Mouse (Mus musculus) CD4-positive, CD25-positive, alpha-beta regulatory T cell (primary cell): ENCODE measurements around the gene Olfr57. TPM values are rescaled to one million over a fixed set of nuclear protein-coding genes. Genes with fewer than 3 reads are reported as not detected.

Experiments
- polyA plus RNA-seq: library from polyadenylated mRNA; unstranded; fragments of 100-300 nt; shearing (Covaris generic); gene quantifications from one replicate; pipeline ENCODE4 v1.2.1, GENCODE M21; 2017

The Olfr57 gene
- polyA plus RNA-seq: 0.11 TPM

GRCm38 (mm10) chr10:79028441-79028840, at the start of gene Olfr57:
Gene Olfr57, plus strand, starts transcription at chr10:79028741.

GRCm38 (mm10) chr10:78980750-78981149, 47.8 kb upstream of the Olfr57 start, which contains the start of gene Olfr1352:
Gene Olfr1352, plus strand, starts transcription at chr10:78981050.

GRCm38 (mm10) chr10:79012172-79012571, 16.4 kb upstream of the Olfr57 start, which contains the start of gene Olfr1351:
Gene Olfr1351, plus strand, starts transcription at chr10:79012472.

Other genes starting within 250 kb of the Olfr57 start
- not detected for gene Slc1a6, start 248.2 kb upstream of the Olfr57 start, polyA plus RNA-seq
- gene Olfr1356, start 176.6 kb upstream of the Olfr57 start, polyA plus RNA-seq: not detected
- gene Olfr1355, start 153.2 kb upstream of the Olfr57 start, polyA plus RNA-seq: not detected
- not detected for gene Olfr1354, start 115.6 kb upstream of the Olfr57 start, polyA plus RNA-seq
- not detected for gene Olfr8, start 78.1 kb upstream of the Olfr57 start, polyA plus RNA-seq
- gene Olfr1353, start 65.4 kb upstream of the Olfr57 start, polyA plus RNA-seq: not detected
- gene Olfr1352, start 47.7 kb upstream of the Olfr57 start, polyA plus RNA-seq: not detected
- not detected for gene Olfr1351, start 16.3 kb upstream of the Olfr57 start, polyA plus RNA-seq
- 23.9 TPM for gene 2610008E11Rik, start 68.9 kb downstream of the Olfr57 start, polyA plus RNA-seq
- not detected for gene Vmn2r80, start 120.0 kb downstream of the Olfr57 start, polyA plus RNA-seq
- gene Vmn2r81, start 219.0 kb downstream of the Olfr57 start, polyA plus RNA-seq: not detected